Mouse (Mus musculus) heart, embryonic 13.5 days (tissue): ENCODE results near the gene D430041D05Rik. TPM values are rescaled to one million over a fixed set of nuclear protein-coding genes. Genes with fewer than 3 reads are reported as not detected.

ENCODE experiments used
- ATAC-seq: fragments of 200-750 bp; cut with Nextera tagmentation; 2 replicates; pipeline ENCODE4 v1.8.0; 2017; ENCODE audit warnings: moderate TSS enrichment; ENCODE audit not compliant: insufficient number of reproducible peaks, low FRiP score, low TSS enrichment; ENCODE audit errors: extremely low read depth
- H3K27ac ChIP-seq: fragments of 300-500 bp; sonication (generic); replicated peaks from 2 replicates; pipeline ENCODE4 v1.5.1; 2015; ENCODE audit warnings: moderate library complexity, mild to moderate bottlenecking, inconsistent platforms
- H3K27me3 ChIP-seq: fragments of 300-500 bp; sonication (generic); replicated peaks from 2 replicates; pipeline ENCODE4 v1.6.1; 2015; ENCODE audit warnings: mild to moderate bottlenecking, inconsistent platforms
- H3K36me3 ChIP-seq: fragments of 300-500 bp; sonication (generic); 2 replicates; pipeline ENCODE4 v1.6.1; 2015; ENCODE audit warnings: mild to moderate bottlenecking, inconsistent platforms
- H3K4me1 ChIP-seq: fragments of 300-500 bp; sonication (generic); 2 replicates; pipeline ENCODE4 v1.6.1; 2015; ENCODE audit warnings: inconsistent platforms
- H3K4me2 ChIP-seq: fragments of 300-500 bp; sonication (generic); 2 replicates; pipeline ENCODE4 v1.6.1; 2015; ENCODE audit warnings: inconsistent platforms, mild to moderate bottlenecking, moderate library complexity
- H3K4me3 ChIP-seq: fragments of 300-500 bp; sonication (generic); 2 replicates; pipeline ENCODE4 v1.5.1; 2015; ENCODE audit warnings: moderate library complexity, mild to moderate bottlenecking, inconsistent platforms
- H3K9ac ChIP-seq: fragments of 300-500 bp; sonication (generic); 2 replicates; pipeline ENCODE4 v1.6.1; 2015; ENCODE audit warnings: inconsistent platforms, mild to moderate bottlenecking, moderate library complexity
- H3K9me3 ChIP-seq: fragments of 300-500 bp; sonication (generic); 2 replicates; pipeline ENCODE4 v1.6.1; 2016; ENCODE audit warnings: inconsistent platforms
- WGBS: fragments of 180-500 bp; shearing (Covaris S2); methylation state at CpG from one replicate; pipeline ENCODE4 v1.1.7; 2015; ENCODE audit warnings: mixed read lengths; 5-methylcytosine and 5-hydroxymethylcytosine counted together
- polyA plus RNA-seq: library from polyadenylated mRNA; unstranded; fragments of >200 nt; fragmentation: Nextera tagmentation; extraction: Ambion mirVana; gene quantifications from 2 replicates; pipeline ENCODE4 v1.2.1, GENCODE M21; 2015

D430041D05Rik gene
- polyA plus RNA-seq, 1 experiment from 2014 or later, result 0.15 TPM

DNA sequence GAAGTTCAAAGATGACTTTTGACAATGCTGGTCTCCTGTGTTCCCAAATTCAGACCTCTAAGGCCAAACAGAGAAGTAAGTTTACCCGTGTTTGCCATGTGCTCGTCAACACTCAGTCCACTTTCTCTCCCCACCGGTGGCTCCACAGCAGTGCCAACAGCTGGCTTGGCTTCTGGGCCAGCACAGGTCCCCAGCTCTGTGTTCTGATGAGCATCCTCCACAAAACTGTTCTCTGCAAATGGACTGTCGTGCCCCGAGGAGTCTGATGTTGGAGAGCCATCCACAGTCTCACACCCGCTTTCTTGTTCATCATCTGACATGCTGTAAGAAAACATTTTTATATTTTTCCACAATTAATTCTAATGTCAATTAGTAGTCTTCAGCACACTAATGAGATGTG, 20.3 kb upstream of the D430041D05Rik start:
- H3K27ac ChIP-seq, result no peak overlapping the region
- H3K4me3 ChIP-seq, result no peak overlapping the region
- H3K27me3 ChIP-seq, result no peaks in the 10 kb centered on the region
- peaks cover 8% of the 10 kb centered on the region; the same call in 1 of the 2 replicates for H3K4me1 ChIP-seq
- no peak for ATAC-seq
- H3K4me2 ChIP-seq, result no peak overlapping the region
- WGBS, result 83% methylated on average over 6 of the region's 6 CpGs
- H3K9me3 ChIP-seq, result no peaks in the 10 kb centered on the region
- H3K9ac ChIP-seq, result no peak overlapping the region
- peaks cover 88% of the 10 kb centered on the region for H3K36me3 ChIP-seq

GRCm38 (mm10) chr2:104430566-104430965, 19.8 kb upstream of the D430041D05Rik start:
- no peak overlapping the region for H3K4me3 ChIP-seq
- H3K9ac ChIP-seq, result no peak overlapping the region
- H3K27me3 ChIP-seq, result no peaks in the 10 kb centered on the region
- no peak for ATAC-seq
- H3K9me3 ChIP-seq, result no peaks in the 10 kb centered on the region
- H3K27ac ChIP-seq, result no peak overlapping the region
- 87% methylated on average over 5 of the region's 5 CpGs for WGBS
- no peak overlapping the region for H3K4me2 ChIP-seq
- peaks cover 11% of the 10 kb centered on the region; the same call in 1 of the 2 replicates for H3K4me1 ChIP-seq
- H3K36me3 ChIP-seq, result peaks cover 86% of the 10 kb centered on the region

GRCm38 (mm10) chr2:104426112-104426511, 15.3 kb upstream of the D430041D05Rik start:
- H3K4me3 ChIP-seq, result no peak overlapping the region
- no peak overlapping the region for H3K4me2 ChIP-seq
- peaks cover 11% of the 10 kb centered on the region for H3K4me1 ChIP-seq
- no peaks in the 10 kb centered on the region for H3K27me3 ChIP-seq
- no peak overlapping the region for H3K27ac ChIP-seq
- no peak overlapping the region for H3K9ac ChIP-seq
- no peak for ATAC-seq
- peaks cover 67% of the 10 kb centered on the region for H3K36me3 ChIP-seq
- WGBS, result 63% methylated on average over 3 of the region's 3 CpGs
- no peaks in the 10 kb centered on the region for H3K9me3 ChIP-seq

GRCm38 (mm10) chr2:104422230-104422629, 11.4 kb upstream of the D430041D05Rik start:
- H3K36me3 ChIP-seq, result peaks cover 33% of the 10 kb centered on the region
- no peaks in the 10 kb centered on the region for H3K9me3 ChIP-seq
- H3K27me3 ChIP-seq, result no peaks in the 10 kb centered on the region
- no peak overlapping the region for H3K4me3 ChIP-seq
- no peak overlapping the region for H3K4me2 ChIP-seq
- ATAC-seq, result no peak
- 15% methylated on average over 1 of the region's 1 CpGs for WGBS
- no peak overlapping the region for H3K27ac ChIP-seq
- peaks cover 11% of the 10 kb centered on the region for H3K4me1 ChIP-seq
- H3K9ac ChIP-seq, result no peak overlapping the region

DNA sequence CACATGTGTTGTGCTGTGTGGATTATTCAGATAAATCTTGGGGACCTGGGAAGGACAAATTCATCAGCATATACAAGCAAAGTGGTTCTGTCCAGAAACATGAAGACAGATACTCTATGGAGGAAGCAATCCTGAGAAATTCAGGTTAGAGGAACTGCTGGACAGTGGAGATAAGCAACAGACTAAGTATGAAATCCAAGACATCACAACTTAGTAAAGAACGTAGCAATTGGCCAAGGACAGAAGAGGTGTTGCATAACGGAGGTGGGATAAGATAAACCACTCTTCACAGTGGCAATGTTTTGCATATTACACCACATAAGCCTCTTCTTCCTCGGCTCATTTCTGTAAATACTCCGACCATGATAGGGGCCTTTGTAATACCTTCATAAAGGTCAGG, 10.0 kb upstream of the D430041D05Rik start:
- H3K27me3 ChIP-seq, result no peaks in the 10 kb centered on the region
- H3K4me3 ChIP-seq, result no peak overlapping the region
- no peak overlapping the region for H3K9ac ChIP-seq
- no peaks in the 10 kb centered on the region for H3K9me3 ChIP-seq
- H3K4me1 ChIP-seq, result peaks cover under 1% of the 10 kb centered on the region; the same call in 1 of the 2 replicates
- WGBS, result 62% methylated on average over 4 of the region's 4 CpGs
- no peak overlapping the region for H3K4me2 ChIP-seq
- H3K27ac ChIP-seq, result no peak overlapping the region
- H3K36me3 ChIP-seq, result peaks cover 24% of the 10 kb centered on the region
- ATAC-seq, result no peak

- Histone ChIP-seq H3K27ac (no peak overlapping the region), H3K9me3 (no peaks in the 10 kb centered on the region), H3K4me2 (no peak overlapping the region), H3K4me1 (no peaks in the 10 kb centered on the region; the same call in 1 of the 2 replicates), H3K9ac (no peak overlapping the region), H3K27me3 (no peaks in the 10 kb centered on the region), H3K36me3 (peaks cover 16% of the 10 kb centered on the region), H3K4me3 (no peak overlapping the region)
- ATAC-seq, result no peak
- WGBS, result 65% methylated on average over 1 of the region's 1 CpGs
Measured at GRCm38 (mm10) chr2:104419999-104420398, 9.2 kb upstream of the D430041D05Rik start.

DNA sequence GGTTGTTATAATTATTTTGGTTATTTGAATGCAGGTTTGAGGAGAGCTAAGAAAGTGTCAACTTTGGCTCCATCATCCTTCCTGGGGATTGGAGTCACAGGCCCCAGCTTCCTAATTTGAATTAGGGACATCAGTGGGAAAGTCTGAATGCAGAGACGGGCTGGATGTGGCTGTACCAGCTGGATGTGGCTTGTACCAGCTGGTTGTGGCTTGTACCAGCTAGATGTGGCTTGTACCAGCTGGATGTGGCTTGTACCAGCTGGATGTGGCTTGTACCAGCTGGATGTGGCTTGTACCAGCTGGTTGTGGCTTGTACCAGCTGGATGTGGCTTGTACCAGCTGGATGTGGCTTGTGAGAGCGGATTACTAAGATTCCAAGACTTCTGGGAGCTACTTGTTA, 8.6 kb upstream of the D430041D05Rik start:
- no peaks in the 10 kb centered on the region for H3K27me3 ChIP-seq
- H3K36me3 ChIP-seq, result peaks cover 10% of the 10 kb centered on the region
- no peak overlapping the region for H3K4me2 ChIP-seq
- no peak overlapping the region for H3K4me3 ChIP-seq
- H3K4me1 ChIP-seq, result no peaks in the 10 kb centered on the region; the same call in 1 of the 2 replicates
- H3K9me3 ChIP-seq, result no peaks in the 10 kb centered on the region
- no peak overlapping the region for H3K27ac ChIP-seq
- H3K9ac ChIP-seq, result no peak overlapping the region
- 74% methylated on average over 2 of the region's 2 CpGs for WGBS
- ATAC-seq, result no peak

- Histone ChIP-seq H3K36me3 (no peaks in the 10 kb centered on the region), H3K4me2 (no peak overlapping the region), H3K9me3 (no peaks in the 10 kb centered on the region), H3K4me3 (no peak overlapping the region), H3K27me3 (peaks cover 57% of the 10 kb centered on the region), H3K9ac (no peak overlapping the region), H3K4me1 (peaks cover 7% of the 10 kb centered on the region; the same call in 1 of the 2 replicates), H3K27ac (no peak overlapping the region)
- ATAC-seq, result no peak
- 68% methylated on average over 3 of the region's 3 CpGs for WGBS
Measured at GRCm38 (mm10) chr2:104413011-104413410, 2.2 kb upstream of the D430041D05Rik start.

DNA sequence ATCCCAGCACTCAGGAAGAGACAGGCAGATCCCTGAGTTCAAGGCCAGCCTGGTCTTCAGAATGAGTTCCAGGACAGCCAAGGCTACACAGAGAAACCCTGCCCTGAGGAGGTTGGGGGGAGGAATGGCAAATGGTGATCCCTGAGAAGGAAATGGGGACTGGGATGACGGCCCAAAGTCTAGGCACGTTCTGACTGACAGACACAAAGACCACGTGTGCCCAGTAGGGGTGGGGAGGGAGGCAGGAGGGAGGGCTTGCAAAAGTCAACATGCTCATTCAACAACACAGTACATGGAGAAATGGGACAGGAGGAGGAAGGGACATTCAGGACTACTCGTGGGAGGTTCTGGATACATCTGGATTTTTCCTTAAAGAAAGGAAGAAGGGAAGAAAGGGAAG, 1.7 kb upstream of the D430041D05Rik start:
- WGBS, result 23% methylated on average over 4 of the region's 4 CpGs
- no peak overlapping the region for H3K4me3 ChIP-seq
- H3K27ac ChIP-seq, result no peak overlapping the region
- H3K4me2 ChIP-seq, result no peak overlapping the region
- peaks cover 7% of the 10 kb centered on the region; the same call in 1 of the 2 replicates for H3K4me1 ChIP-seq
- no peak overlapping the region for H3K9ac ChIP-seq
- ATAC-seq, result no peak
- H3K9me3 ChIP-seq, result no peaks in the 10 kb centered on the region
- H3K27me3 ChIP-seq, result peaks cover 62% of the 10 kb centered on the region
- no peaks in the 10 kb centered on the region for H3K36me3 ChIP-seq

DNA sequence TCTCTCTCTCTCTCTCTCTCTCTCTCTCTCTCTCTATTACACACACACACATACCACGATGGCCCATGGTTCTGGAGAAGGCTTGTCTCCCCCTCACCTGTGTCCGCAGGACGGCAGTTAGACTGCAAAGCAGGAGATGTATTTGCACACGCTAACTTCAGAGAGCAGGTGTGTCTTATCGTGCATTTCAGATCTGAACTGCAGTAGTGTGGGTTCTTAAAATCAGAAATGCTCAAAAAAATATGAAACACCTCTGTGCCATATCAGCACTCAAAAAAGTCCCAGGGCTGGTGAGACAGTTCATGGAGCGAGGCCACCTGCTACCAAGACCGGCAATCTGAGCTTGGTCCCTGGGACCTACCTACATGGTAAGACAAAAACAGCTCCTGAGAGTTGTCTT, 993 bp upstream of the D430041D05Rik start:
- Histone ChIP-seq H3K36me3 (no peaks in the 10 kb centered on the region), H3K4me3 (no peak overlapping the region), H3K27me3 (peaks cover 69% of the 10 kb centered on the region), H3K4me2 (no peak overlapping the region), H3K9ac (no peak overlapping the region), H3K4me1 (peaks cover 7% of the 10 kb centered on the region; the same call in 1 of the 2 replicates), H3K9me3 (no peaks in the 10 kb centered on the region), H3K27ac (no peak overlapping the region)
- 82% methylated on average over 7 of the region's 7 CpGs for WGBS
- no peak for ATAC-seq

DNA sequence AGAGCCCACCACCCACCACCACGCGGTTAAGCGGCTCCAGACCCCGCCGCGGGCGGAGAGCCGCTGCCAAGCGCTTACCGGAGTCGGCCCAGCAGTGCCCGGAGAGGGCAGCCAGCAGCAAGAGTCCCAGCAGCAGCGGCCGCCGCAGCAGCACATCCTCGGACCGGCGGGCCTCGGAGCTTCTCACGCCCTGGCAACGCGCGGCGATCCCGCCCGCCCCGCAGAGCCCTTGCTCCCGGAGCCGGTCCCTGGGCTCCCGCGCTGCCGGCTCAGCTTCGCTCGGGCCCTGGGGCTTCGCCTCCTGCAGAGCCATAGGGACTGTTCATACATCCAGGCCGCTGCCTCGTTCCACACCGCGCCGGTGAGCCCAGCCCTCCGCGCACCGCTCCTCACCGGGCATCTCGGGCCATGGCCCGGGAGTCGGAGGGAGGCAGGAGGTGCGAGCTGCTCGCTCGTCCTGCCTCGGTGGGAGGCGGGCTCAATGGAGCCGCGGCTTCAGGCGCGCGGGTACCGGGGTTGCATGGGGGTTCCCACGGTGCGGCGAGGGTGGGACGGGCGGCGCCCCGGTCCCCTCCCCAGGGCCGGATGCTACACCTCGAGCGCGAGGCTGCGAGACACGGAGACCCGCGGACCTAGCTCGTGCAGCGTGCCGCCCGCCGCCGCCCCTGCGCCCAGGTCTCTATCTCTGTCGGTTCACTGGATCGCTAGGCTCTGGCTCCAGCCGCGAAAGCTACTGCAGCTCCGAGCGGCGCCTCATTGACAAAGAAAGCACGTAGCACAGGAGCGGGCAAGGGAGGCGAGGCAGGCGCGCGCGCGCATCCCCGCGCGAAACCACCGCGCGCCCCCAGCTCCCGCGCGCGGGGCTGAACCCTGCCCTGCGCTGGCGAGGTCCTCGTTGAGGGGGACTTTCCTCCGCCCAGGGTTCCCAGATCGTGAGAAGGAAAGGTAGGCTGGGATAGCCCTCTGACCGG, 677 bp downstream of the D430041D05Rik start:
- Histone ChIP-seq H3K4me1 (peaks cover 7% of the 10 kb centered on the region; the same call in 1 of the 2 replicates), H3K27ac (no peak overlapping the region), H3K27me3 (peaks cover 84% of the 10 kb centered on the region), H3K36me3 (no peaks in the 10 kb centered on the region), H3K4me3 (peak overlapping the region; percentile 65), H3K9ac (peak overlapping the region; percentile 74), H3K9me3 (no peaks in the 10 kb centered on the region), H3K4me2 (peak overlapping the region; percentile 98)
- WGBS, result under 1% methylated on average over 111 of the region's 111 CpGs
- no peak; the same call in 1 of the 2 replicates for ATAC-seq
